Mouse (Mus musculus) cerebral cortex, adult 2 months (tissue): ENCODE results near the gene Mrm1.

Experiments used
- WGBS: fragments of 180-500 bp; shearing (Covaris S2); methylation state at CpG from one replicate; pipeline ENCODE4 v1.1.7; 2018; 5-methylcytosine and 5-hydroxymethylcytosine counted together

Gene Mrm1

DNA sequence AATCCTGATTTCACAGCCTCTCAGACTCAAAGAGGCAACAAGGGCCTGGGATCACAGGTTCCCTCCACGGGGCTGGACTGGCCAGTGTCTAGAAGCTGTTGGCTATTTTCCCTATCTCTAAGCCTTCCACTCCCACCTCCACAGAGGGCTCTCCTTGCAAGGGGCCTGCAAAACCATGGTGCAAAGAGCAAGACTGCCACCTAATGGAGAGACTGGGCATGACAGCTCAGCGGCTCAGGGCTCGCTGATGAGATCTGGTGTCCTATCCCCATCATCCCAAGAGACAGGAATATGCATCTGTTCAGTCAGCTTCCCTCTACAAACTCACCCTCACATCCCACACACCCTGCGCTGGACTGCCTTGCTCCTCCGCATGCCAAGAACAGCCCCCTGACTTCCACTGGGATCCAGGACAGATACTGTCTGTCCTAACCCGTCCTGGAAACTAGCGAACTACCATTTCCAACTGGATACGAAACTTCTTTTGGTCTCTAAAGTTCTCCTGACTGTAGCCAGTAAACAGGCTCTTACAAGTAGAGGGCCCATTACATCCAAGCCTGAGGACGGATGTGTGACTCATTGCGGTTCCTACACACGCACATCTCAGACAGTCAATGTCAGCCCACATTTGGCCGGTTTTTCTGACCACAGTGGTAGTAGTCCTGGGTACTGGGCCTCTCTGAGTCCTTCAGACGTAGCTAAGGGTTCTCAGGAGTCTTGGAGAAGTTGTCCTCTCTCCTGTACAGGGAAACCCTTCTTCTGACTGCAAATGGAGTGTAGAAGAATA lies 5.4 kb downstream of the Mrm1 start:
- WGBS = 48% methylated on average over 13 of the region's 13 CpGs

DNA sequence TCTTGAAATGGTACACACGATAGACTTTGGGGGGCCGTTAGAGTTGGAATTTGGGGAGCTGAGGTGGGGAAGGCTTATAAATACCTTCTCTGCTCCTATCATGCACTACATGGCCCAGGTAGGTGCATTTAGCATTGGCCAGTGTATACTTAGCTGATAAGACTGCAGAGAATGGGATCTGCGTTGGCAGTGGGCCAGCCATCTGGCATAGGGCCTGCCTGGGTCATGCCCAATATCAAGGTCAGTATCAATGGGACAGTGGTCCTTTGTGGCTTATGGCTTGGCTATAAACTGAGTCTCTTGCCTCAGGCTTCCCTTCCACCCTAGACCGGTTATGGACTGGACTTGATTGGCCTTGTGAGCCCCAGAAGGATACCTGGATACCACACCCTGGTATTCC lies 14.9 kb downstream of the Mrm1 start:
- whole genome bisulfite sequencing = 90% methylated on average over 4 of the region's 4 CpGs

DNA sequence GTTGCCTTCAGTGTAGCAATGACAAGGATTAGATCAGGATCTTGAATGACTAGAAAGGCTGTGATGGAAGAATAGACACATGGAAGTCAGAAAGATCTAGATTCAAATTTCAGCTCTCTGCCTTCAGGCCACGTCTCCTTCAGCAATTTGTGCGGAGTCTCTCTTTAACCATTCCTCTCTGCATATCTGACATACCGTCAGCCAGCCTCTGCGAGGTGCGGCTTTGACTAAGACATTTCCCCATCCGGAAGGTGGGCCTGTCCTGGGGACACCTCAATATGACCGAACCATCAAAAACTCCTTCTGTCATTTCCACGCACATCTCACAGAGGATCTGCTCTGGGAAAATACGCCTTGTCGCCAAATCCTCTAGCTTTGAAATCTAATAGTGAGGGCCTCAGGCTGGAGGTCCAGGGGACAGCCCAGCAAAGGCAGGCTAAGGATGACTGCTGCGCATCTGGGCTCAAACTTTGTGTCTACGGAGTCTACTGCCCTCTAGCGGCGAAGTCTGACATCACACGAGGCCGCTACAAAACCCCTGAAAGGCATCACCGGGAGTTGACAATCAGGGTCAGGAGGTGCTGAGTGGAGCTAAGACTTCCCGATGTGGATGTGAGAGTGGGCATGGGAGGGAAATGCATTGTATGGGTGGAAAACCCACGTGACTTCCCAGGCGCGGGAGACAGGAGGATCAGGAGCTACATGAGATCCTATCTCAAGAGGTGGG lies 21.5 kb downstream of the Mrm1 start:
- WGBS = 23% methylated on average over 21 of the region's 21 CpGs

DNA sequence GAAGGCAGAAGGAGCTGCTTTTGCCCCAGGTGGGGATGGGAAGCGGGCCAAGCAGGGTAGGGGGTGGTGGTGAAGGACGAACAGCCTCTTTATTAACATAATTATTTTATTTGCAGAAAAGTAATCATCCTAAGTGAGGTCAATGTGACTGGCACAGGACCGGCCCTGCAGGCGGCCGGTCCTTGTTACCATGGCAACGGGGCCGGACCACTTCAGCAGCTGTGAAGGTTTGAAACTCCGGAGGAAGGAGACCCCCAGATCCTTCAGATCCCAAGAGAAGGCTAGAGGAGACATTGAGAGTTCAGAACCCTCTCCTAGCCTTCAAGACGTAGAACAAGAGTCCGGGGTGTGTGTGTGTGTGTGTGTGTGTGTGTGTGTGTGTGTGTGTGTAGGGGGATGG lies 22.3 kb downstream of the Mrm1 start:
- 33% methylated on average over 10 of the region's 10 CpGs for WGBS

DNA sequence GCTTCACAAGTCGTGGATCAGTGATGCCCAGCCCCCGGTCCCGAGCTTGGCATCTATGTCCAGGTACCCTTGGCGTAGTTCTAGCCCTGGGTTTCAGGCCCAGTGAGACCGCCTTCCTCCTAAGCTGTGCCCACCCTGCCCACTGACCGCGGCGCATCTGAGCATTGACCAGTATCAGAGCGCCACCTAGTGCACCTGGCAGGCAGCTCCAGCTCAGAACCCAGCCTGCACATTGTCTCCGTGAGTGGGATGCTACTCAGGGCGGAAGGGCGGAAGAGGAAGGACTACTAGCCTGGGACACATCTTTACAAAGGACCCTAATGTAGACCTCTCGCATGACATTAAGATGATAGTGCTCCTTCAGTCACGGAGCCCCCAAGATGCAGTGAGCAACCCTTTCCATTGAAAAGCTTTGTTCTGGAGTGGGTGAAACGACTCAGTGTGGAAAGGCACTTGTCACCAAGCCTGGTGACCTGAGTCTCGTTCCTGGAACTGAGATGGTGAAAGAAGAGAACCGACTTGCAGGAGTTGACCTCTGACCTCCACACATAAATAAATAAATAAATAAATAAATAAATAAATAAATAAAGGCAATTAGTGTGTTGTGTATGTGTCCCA lies 24.7 kb downstream of the Mrm1 start:
- 4% methylated on average over 17 of the region's 17 CpGs for WGBS

DNA sequence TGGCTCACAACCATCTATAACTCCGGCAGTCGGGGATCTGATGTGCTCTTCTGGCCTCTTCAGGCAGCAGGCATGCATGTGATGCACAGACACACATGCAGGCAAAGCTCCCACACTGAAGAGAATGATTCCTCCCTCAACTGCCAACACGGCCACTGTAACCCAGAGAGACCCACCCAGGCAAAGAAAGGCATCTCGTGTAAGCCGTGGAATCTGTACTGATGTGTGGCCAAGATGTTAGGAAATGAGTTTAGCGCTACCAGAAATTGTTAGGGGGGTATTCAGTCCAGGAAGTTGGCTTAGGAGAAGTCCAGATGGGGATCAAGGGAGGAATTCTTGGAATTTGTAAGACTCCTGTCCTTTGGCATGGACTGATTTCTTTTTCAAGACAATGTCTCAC lies 28.9 kb downstream of the Mrm1 start:
- 45% methylated on average over 6 of the region's 6 CpGs for WGBS

DNA sequence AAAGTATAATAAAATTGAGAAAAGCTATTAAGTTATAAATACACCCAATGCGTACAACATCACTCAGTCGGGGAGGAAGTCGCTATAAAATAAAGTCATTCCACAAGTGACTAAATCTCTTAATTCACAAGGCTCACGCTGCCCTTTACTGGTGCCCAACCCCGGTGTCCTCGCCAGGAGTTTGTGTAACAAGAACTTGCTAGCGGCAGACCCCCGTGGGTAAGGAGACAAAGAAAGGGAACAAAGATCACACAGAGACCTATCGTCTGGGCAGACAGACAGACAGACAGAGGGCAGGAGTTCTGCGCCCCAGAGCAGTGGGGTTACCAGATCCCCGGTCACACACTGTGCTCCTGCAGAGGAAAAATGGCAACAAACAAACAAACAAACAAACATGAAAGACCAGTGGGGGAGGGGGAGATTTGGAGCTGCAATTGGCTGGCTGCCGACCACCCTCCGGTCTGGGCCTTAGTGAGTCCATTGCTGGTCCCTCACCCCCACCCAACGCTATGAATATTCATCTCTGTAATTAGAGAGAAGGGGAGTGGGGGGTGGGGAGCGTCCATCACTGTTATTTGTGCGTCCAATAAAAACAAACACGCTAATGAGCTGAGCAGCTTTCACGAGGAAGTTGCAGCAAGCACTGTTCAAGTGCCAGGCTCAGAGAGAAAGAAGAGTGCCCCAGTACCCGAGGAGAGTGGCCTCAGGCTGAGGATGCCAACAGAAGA lies 39.0 kb downstream of the Mrm1 start:
- WGBS = 6% methylated on average over 19 of the region's 19 CpGs

DNA sequence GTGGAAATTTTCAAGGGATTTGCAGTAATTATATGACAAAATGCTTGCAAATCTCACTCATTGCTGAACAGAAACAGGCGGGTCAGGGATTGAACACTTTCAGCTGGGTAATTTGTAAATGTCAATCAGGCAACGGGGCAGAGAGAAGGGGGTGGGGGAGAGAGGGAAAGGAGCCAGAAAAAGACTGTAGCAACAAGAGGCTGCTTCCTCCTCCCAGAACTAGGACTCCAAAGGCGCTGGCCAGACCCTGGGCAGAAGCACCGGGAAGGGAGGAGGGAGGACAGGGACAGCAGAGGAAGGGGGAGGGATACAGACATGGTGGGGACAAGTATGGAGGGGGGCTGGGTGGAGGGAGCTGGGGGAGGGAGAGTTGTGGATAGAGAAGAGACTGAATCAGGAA lies 43.8 kb downstream of the Mrm1 start:
- WGBS = 33% methylated on average over 4 of the region's 4 CpGs

DNA sequence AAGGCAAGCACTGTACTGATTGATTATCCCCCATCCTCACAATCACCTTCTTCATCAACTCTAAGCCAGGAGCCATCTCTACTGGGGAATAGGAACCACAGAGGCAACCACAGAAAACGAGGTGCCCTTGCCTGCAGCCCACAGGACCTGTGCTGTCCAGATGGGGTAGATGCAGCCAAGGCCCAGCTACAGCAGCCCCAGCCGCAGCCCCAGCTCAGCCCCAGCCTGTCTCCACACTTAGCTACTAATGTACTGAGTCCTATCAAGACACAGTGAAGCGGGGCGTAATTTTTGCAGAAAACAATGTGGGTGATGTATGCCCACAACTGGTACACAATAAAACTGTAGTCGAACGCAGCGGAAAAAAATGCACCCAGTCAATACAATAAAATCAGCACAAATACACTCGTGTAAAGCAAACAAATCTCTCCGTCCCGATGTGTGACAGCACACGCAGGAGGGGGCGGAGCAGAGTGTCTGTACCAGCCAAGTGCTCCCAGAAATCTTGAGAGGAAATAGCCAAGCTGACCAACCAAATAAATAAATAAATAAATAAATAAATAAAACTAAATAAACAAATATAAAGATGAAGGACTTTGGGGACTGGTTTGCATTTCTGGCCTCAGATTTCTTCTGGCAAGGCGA lies 44.3 kb downstream of the Mrm1 start:
- 58% methylated on average over 13 of the region's 13 CpGs for WGBS

DNA sequence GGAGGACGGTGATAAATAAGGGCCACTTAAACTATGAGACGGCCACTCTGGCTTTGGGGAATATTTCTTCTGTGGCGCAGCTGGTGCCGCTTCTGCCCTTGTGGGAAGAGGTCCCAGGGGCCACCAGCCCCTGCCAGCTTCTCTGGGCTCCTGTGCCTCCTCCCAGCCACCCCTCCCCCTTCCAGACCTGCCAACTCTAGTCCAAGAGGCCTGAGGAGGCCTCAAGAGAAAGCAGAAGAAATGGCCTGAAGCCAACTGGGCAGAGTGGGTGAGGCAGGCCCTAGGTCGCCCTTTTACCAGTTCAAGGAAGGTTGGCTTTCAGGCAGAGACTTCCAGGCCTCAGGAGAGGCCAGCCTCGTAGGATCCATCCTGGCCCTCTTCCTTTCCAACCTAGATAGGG lies 51.4 kb downstream of the Mrm1 start:
- 80% methylated on average over 6 of the region's 6 CpGs for WGBS

DNA sequence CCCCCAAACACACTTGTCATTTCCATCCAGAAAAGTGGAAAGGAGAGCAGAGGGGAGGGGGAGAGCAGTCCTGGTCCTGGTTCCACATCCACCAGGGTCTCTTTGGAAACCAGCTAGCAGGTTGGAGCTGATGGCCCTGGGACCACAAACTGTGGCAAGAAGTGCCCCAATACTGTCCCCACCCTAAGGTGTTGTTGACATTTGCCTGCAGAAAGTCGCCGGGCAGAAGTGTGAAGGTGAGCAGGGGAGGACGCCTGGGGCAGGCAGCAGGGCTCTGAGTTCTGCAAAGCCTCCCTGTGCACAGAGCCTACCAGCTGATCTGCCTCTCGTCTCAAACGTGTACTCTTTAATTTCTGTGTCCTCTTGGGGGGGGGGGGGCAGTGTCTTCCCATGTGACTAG lies 54.2 kb downstream of the Mrm1 start:
- 54% methylated on average over 5 of the region's 5 CpGs for WGBS

DNA sequence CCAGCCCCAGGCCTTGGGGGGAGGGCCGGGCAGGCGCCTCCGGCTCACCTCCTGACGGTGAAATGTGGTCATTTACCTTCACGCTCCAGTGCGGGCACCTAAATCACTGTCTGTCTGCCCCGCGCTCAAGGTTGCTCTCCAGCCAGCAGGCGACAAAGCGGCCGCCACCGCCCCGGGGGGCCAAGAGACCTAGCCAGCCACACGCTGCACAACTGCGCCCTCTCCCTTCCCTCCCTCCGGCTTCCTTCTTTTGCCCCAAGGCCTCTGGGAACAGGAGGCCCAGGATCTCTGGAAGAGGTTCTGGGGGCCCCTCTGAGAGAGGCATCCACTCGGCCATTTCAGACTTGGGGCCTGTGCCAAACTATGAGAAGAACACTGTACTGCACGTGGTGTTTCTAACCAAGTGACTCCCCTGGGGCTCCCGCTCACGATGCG lies 54.8 kb downstream of the Mrm1 start:
- WGBS = 34% methylated on average over 21 of the region's 21 CpGs

DNA sequence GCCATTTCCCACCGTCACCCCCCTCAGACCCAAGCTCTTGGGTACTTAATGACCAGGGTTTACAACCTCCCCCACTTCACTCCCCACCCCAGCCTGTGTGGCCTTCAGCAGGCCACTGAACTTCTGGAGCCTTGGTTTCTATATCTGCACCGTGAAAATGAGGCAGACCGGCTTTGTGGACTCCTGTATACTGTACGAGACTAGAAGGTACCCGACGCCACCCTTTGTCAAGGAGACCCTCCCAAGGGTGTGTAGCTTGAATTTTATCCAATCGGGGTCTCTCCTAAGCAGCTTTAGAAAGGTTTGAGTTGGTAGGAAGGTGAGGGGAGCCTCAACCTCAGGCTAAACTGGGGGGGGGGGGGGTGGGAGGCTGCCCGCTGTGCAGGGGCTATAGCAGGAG lies 55.2 kb downstream of the Mrm1 start:
- WGBS = 48% methylated on average over 8 of the region's 8 CpGs
